Mouse (Mus musculus) embryo, embryonic 10.5 days (tissue): ENCODE measurements around the gene Rin2.

ENCODE experiments used
- DNase-seq: peaks from one replicate; pipeline ENCODE4 v3.0.0-alpha.2; 2015; ENCODE audit warnings: low spot score

Rin2 gene

DNA sequence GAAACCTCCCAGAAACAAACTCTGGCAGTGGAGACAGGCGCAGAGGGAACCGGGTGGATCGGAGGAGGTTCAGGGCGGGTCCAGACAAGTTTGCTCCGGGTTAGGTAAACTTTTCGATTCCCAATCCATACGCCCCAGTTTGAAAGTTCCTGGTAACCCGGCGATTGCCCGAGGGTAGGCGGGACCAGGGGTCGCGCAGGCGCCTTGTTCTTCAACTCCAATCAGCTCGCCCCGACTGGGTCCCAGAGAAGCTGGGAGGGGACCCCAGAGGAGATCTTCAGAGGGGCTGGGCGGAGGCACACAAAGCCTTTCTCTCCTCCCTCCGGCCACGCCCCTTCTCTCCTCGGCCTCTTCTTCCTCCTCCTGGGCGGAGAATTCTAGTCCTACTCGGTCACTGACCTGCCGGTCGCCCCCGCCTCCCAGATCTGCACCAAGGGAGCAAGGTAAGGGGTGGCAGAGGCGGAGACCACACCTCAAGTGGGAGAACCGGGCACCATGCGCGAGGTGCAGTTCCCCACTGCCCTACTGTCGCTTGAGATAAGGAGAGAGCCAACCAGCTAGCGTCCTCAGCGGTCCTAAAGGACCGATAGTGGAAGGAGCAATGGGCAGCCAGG, at the start of gene Rin2:
Rin2 (plus strand) TSS at position 74 of the 614 bp plus-strand sequence.
- DNase-seq, result peak; percentile 92

DNA sequence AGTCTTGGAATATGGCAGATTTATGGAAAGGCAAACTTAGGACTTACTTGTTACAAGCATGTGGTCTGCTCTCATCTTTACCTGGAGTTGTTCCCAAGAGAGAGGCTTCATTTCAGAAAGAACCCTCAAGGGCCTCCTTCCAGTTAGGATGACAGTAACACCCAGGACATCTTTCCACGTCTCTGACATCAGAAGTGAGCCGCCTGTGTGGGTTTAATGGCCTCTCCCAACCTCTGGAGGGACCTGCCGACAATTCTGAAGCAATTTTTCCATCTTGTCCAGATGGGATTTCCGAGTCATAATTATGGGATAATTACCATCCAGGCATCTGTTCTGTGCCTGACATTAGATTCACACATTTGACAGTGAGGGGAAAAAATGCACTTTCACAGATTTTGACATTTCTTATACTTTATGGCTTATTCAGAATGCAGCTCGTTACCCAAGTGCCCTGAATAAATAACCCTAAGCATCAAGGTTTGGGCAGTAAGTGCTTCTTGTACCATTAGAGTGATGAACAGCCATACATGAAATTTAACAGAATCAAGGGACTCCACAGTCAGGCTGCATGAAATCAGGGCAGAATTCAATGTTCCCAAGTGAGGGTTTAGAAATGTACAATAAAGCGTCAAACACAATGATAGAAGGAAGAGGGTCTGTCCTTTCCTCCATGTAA, 43.8 kb upstream of the Rin2 start:
- no peak for DNase-seq

DNA sequence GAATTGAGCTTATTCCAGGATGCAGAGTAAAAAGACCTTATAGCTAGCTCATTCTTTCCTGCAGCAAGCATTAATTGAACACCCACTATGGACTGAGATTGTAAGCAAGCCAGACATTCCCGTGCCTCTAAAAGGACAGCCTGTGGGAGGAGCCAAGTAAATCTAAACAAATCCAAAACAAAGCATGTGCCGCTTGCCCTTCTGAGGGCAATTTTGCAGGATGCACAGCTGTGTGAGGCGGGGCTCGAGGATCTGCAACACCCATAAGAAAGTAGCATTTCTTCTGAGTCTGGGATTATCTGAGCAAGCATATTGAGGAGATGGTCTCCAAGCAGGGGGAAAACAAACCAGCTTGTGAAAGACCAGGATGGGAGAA, 43.2 kb upstream of the Rin2 start:
- DNase-seq, result no peak

DNA sequence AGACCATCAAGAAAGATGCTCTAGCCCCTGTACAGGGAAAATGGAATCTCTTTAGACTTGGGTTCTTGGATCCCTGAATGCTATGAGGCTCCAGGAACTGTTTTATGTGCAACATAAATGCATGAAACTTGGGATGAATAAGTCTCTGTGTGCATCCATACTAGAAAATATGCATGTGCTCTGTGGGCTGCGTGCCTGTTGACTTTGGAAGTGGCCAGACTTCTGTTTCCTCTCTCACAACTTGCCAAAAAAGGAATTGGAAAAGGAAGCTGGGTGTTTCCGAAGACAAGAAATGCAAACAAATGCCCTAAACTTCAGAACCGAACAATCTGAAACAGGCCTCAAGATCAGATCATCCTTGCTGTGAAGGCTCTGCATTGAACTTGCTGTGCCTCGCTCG, 41.2 kb upstream of the Rin2 start:
- no peak for DNase-seq

DNA sequence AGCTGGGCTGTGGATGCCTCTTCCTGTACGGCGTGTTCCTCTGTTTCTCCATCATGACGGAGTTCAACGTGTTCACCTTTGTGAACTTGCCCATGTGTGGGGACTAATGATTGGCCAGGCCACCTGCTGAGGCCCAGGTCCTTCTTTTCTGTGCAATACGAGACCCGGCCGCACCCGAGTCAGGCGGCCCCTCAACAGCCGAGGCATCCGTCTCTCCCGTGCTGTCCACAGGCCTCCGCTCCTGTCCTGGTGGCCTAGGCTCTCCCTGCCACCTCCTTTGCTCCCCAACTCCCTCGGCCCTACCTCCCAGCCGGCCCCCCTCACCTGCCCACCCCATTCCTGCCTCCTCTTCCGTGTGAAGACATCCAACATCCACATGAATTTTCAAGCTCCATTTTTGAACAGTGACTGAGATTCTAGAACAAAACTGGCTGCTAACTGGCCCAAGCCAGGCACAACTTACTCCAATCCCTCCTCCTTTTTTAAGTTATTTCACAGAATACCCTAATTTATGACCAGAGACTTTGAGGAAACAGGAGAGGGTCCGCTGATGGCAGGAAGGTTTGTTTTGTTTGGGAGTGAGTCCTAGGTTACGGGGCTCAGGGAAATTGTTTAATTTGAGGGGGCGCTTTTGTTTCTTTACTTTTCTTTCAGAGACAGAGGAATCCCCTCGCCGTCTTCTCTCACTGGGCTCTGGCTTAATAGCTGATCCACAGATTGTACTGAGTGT, 34.6 kb upstream of the Rin2 start:
- DNase-seq, result no peak

DNA sequence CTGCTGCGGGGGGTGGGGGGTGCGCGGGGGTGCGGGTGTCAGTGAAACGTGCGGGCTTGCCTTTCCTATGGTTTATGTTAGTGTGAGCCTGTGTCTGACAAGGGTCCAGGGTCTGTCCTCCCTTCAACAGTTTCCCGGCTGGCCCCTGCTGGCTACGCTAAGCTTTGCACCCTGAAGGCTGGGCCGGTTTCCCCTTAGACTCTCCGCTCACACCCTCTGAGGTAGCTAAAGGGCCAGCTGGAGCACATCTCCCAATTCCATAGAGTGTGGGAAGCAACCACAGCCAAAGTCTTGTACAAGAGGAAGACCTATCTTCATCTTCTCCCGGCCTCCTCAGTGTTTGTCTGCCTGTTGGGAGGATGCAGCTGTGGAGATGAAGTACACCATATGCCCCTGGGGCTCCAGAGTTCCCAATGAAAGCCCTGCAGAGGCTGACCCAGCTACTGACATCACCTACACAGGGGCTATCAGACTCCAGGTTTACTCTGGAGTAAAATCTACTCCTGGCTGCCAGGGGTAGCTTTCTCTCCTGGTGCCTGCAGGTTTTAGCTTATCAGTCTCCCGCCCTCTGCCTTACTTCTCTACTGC, 19.5 kb upstream of the Rin2 start:
- DNase-seq, result peak; percentile 48

DNA sequence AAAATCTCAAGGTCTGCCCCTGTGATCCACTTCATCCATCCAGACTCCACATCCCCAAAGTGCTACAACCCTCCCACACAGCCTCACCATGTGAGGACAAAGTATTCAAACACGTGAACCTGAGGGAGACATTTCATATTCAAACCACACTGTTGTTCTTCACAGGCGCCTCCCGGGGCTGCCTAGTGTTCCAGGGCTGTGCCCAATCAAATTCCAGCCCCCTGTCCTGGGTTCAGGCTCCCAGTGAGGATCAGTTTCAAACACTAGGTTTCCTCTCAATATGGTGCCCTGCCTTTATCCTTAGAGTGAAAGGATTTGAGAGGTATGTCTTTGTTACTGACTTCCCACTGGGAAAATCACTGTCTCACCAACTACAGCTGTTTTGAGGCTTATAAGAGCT, 18.9 kb upstream of the Rin2 start:
- no peak for DNase-seq

DNA sequence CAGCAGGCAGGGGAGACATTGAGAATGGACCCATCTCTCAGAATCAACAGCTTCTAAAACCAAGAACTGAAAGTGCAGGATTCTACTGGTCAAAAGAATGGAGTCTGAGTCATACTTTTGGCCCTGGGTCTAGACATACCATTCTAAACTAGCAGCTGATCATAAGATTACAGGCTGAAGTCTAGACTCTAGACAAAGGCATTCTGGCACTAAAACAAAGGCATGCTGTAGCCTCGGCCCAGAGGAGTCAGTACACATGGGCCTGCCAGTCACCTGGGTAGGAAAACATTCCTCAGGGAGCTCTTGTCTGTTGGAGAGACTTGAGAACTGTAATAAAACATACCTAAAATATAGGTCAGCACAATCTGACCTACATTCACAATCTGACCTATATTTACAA, 18.3 kb upstream of the Rin2 start:
- DNase-seq, result no peak

DNA sequence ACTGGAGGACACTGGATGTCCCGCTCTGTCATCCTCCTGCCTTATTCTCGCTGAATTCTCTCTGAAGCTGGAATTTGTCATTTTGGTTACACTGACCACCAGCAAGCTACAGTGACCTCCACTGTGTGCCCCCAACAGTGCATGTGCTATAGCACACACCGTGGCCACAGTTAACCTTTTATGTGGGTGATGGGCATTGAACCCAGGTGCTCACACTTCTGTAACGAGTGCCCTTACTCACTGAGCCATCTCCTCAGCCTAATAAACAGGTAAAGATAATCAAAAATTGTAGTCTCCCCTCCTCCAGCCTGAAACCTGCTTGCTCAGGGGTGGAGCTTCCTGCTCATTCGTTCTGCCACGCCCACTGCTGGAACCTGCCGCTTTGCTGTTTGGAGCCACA, 13.8 kb upstream of the Rin2 start:
- no peak for DNase-seq

DNA sequence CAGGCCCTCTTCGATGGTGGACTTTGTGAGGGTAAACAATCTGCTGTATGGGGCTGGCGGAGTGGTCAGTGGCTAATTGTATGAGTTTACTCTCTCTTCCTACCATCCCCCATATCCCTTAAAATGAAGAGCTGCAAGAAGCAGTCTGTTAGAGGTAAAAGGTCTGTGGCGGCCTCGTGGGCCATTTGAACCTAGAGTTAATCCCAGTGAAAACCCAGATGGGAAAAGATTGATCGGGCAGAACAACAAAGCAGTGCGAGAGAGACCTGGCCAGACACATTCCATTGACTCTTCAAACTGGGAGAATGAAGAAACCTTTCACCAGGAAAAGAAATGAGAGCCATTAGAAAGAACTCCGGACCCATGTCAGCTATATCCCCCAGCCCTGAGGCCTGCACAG, 11.1 kb upstream of the Rin2 start:
- no peak for DNase-seq

DNA sequence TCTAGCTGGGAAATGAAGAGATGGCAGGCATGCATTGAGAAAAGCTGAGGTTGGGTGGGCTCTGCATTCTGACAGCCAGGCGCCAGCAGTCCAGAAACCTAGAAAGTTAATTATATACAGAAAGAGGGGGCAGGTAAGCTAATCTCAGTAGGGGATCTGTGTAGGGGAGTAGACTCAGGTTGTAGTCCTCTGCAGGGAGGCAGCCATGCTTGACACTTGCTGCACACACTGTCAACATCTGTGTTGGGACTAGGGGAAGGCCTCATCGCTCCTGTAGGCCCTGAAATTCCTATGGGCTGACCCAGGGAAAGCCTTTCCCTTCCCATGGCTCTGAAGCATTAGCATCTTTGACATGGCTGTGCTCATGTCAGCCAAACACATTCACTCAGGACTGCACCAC, 10.7 kb upstream of the Rin2 start:
- DNase-seq, result no peak

DNA sequence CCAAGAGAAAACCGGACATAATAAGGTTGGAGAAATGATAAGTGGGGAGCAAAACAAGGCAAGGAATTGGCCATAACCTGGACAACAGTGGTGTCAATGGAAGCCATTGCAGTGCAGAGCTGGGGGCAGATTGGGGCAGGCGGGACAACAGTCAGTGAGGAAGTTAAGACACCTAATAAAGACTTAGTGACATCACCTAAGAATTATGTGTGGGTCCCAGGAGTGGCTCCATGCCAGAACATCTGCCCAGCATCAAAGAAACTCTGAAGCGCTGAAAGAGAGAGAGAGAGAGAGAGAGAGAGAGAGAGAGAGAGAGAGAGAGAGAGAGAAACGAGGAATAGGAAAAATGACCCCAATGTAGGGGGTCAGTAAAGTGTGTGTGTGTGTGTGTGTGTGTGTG, 6.9 kb upstream of the Rin2 start:
- no peak for DNase-seq

DNA sequence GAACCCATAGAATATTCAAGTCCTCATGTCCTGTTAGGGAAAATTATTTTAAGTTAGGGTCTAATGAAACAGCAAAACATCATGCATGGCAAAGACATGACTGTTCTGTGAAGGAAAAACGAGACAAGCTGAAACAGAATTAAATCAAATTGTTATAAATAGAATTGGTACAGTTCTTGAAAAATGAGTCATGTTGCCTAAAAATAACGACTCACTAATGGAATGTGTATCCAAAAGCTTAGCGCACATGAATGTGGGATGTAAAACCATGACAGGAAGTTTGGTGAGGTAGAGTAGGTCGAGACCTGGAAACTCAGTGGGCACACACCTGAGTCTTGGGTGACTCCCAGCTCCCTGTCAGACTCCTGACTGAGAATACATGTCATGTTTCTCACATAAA, 4.9 kb upstream of the Rin2 start:
- no peak for DNase-seq

DNA sequence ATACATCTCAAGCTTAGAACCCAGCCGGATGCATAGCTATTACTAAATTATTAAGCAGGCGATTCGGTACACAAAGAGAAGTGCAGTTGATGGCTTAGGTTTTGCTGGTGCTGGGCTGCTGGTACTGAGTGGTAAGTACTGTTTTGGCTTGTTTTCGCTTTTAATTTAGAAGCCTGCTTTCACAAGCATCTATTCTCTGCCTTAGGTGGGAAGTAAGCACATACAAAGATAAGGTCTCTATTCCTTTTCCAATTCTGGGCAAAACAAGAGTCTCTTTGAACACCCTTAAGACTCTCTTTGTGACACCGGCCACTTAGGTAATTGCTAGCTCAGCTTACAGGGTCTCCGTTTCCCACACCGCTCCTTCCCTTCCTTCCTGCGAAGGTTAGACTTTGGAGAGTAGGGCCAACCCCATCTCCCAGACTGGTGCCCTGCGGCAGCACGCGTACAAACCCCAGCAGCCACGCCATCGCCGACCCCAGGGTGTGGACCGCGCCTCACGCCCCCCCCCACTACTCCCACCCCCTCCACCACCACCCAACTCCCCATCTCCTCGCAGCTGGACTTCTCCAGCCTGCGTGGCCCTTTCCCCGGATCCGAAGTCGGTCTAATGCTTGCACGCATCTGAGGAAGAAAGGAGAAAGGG, 396 bp upstream of the Rin2 start:
- DNase-seq, result peak; percentile 60

DNA sequence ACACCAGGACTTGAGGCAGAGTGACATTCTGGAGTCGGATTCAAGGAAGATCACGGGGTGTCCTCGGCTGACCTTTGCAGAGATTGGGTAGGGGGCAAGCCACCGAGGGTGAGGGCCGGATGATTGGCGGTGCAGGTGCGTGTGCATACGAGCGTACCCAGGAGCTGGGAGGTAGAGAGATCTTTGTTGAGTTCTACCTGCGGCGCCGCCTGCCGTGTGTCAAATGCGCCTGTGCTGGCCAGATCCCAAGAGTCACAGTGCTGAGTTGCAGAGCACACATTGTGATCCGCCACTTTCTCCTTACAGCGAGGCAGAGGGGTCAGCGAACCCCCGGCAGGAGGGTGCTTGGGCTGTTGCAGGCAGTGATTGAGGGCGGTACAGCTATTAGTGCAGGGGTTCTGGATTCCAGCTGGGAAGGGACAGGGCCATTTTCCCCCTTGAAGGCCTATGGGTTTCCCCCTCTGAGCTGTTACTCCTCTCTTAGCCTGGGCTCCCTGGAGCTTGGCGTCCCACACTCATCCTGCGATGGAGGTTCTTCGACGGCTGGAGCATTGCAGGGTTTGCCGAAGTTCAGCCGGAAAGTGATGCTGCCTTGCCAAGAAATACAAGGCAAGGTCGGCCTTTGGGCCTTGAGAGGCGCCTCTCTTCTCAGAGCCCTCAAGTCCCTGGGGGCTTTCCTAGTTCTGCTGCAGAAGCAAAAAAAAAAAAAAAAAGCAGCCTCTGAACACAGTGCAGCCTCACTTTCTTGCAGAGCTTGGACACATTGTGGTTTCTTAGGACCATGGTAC, 935 bp downstream of the Rin2 start:
- peak; percentile 40 for DNase-seq

DNA sequence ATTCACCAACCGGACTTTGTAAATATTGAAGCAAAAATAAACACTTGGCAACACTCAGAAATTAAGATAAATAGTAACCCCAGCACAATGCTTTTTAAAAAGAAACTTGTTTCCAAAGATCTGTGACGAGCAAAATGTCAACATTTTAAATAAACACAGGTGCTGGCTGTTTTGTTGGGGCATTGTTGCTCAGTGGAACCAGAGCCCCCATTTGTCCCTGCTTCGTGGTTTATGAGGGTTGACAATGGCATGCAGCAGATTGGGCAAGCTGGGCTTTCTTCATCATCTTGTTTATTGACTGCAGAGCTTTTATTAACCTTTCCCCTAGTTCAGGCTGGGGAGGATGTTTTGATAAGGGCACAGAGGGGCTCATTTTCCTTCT, 1.5 kb downstream of the Rin2 start:
- DNase-seq, result peak; percentile 12

DNA sequence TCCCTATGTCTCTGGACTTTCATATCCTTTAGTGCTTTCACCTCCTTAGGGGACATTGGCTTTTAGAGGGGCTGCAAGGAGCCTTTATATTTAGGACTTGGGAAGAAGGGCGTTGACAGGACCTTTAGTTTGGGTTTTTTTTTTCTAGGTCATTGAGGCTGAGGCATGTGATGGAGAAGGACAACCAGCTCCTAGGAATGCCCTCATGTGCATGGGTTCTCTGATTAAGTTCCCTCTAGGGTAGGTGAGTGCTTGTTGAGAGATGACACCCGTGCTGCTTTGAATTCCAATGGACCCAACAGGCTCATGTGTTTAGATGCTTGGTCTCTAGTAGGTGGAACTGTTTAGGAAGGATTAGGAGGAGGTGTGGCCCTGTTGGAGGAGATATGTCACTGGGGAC, 1.9 kb downstream of the Rin2 start:
- no peak for DNase-seq

DNA sequence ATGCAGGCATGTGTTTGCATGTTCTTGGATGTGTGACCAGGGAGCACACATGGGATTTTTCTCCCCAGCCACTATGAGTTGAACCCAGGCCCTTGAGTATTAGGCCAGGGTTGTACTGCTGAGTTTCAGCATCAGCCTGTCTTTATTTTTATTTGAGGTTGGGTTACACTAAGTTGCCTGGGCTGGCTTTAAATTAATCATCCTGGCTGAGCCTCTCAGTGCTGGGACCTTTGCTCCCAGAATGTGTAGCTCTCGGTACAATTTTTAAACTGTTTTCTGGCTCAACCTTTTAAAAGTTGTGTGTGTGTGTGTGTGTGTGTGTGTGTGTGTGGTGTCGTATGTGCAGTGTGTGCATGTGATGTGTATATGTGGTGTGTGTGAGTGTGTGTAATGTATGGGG, 5.1 kb downstream of the Rin2 start:
- DNase-seq, result no peak

DNA sequence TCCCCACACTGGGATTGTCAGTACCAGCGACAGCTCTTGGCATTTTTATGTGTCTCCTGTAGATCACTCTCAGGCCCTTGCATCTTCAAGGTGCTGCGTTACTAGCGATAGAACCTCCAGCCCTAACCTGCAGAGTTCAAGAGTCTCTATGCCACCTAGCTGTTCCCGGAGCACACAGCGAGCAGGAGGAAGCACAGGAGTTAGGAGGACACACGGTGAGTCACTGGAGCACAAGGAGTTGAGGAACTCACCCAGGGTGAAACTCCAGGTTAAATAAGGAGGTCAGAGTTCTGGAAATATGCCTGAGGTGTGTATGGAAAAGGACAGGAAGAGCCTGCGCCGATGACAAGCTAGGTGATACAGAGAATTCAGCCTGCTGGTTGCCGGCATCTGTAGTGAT, 5.7 kb downstream of the Rin2 start:
- DNase-seq, result no peak

DNA sequence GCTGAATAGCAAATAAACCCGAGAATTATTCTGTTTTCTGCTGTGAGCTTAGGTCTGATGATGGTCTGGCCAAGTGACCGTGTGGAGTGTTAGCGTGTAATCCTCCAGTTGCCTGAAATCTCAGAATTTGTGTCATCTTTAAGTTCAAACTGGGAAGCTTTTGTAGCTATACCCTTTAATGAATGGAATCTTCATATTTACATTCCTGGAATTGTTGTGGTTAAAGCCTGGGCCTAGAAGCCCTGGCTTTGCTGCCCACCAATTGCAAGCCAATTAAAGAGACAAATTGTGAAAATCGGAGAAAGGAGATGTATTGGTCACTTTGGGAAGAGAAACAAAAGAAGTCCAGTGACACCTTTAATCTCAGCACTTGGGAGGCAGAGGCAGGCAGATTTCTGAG, 6.6 kb downstream of the Rin2 start:
- DNase-seq, result no peak

DNA sequence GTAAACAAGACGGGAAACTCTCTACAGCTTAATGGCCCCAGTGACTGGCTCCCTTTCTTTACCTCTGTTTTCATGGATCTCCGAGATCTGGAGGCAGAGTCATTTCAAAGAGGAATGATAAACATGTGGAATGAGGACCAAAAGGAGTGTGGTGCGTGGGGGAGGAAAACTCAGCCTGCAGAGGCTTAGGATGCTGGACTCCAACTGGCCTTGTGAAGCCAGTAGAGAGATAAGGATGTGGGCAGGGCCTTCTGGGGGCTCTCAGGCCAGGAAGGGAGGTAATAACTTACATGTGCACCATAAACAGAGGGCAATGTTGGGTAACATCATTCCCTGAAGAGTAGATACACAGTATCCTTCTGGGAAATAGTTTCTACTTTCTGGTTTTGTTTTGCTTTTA, 7.9 kb downstream of the Rin2 start:
- no peak for DNase-seq

DNA sequence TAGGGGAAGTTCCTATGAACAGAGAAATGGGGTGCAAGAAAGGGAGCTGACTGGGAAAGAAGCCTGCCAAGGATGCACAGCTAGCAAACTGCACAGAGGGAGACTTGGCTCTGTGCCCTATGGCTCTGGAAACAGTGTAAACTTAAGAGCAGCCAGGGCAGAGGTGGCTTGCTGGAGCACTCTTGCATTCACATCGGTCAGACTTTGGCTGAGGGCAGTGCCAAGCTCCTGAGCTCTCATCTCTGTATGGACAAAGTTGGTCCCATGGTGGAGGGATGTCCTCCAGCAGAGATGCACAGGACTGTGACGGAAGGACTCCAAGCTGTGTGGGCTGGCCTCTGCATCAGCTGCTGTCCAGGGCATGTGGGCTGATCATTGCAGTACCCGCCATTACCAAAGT, 8.5 kb downstream of the Rin2 start:
- DNase-seq, result no peak
